Mouse (Mus musculus) layer of hippocampus, adult 11-12 months (tissue): Measurements from ENCODE around the gene Flvcr1.
A peak's percentile ranks its signal among the peaks of the same experiment; 100 is the strongest.

Source experiments
- DNase-seq: peaks from one replicate; pipeline ENCODE4 v3.0.0; 2022; ENCODE audit warnings: low spot score

The Flvcr1 gene

DNA sequence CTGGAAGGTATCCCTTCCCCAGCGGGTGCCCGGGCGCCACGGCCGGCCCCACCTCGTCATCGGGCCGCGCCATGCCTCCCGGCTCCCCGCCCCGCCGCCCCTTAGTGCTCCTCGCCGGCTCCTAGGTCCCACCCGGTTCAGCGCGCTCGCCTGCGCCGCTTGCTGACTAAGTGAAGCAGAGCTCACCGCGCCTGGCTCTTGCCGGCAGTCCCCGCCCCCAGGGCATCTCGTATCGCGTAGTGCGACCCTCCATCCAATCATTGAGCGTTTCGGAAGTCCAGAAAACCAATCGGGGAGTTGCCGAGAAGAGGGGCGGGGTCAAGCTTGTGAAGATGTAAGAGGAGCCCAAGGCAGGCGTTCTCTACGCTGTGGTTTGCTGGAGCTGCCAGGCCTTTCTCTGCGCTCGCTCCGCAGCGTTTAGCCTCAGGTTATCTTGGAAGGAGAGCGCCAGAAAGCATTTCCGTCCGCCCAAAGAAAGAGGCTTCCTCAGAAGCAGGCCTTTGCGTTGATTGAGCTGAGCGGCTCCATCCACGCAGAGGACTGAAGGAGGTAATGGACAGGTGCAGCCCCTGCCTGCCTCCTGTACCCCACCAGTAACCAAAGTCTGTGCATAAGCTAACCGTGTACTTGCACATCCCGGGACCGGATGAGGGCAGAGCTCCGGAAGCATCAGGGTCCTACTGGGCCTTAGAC is at the start of gene Flvcr1:
Gene Flvcr1, minus strand, starts transcription at position 138 of the 693 bp plus-strand sequence.
- DNase-seq = peak; percentile 99

DNA sequence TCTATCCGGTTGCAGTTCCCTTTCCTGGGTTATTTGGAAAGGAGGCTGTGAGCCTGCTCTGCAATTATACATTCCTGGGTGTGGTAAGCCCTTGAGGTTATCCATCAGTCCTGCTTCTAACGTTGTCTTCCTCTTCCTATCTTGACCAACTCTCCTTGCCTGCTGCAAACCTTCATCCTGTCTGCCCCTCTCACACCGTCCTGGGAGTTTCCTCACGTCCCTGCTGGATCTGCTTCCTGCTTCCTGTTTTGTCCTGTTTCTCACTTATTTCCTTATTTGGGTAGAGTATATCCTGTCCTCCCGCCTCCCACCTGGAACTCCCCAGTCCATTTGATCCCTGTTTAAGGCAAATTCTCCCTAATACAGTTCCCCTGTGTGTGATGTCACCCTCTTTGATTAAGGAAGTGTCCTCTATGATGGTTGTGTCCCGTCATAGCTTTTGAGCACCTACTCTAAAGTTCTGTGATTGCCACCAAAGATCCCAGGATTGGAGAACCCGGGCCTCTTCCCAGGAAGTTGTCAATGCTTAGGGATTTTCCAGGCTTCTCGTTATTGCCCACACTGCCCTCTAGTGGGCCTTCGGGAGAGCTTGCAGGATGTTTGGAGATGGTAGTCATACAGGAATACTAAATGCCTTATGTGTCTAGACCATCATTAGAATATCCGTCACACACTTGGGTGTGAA is 49.4 kb upstream of the Flvcr1 start:
- peak; percentile 49 for DNase-seq

DNA sequence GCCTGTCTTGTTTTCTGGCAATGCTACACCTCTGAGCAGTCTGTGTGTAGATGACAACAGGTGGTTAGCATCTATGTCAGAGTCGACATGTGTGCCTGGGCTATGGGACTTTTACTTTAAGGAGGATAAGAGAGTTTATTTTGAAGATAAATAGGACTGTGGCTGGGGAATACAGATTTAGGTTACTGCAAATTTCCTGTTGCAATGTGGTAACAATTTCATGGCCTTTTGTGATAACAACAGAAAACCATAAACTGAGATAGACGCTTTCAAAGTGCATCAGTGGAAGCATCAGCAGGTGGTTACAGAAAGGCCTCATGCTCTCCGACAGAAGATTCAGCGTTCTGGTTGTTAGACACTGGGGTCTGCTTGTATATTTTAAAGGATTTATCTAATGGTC is 47.5 kb upstream of the Flvcr1 start:
- DNase-seq = no peak

DNA sequence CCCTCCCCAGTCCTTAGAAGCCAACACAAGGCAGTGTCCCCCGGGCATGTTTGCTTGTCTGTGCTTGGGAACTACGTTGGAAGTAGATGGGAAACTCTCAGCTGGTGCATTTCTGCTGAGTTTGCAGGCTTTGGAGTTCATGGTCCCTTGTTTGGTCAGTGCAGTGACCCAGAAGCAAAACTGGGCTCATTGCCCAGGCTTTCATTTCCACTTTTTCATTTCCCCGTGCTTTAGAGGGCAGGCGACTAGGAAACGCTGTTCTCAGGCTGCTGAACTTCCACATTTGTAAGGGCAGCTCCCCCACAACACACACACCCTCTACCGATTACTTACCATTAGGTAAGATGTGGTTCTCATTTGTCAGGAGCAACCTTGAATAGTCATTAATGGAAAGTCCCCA is 47.0 kb upstream of the Flvcr1 start:
- peak; percentile 69 for DNase-seq

DNA sequence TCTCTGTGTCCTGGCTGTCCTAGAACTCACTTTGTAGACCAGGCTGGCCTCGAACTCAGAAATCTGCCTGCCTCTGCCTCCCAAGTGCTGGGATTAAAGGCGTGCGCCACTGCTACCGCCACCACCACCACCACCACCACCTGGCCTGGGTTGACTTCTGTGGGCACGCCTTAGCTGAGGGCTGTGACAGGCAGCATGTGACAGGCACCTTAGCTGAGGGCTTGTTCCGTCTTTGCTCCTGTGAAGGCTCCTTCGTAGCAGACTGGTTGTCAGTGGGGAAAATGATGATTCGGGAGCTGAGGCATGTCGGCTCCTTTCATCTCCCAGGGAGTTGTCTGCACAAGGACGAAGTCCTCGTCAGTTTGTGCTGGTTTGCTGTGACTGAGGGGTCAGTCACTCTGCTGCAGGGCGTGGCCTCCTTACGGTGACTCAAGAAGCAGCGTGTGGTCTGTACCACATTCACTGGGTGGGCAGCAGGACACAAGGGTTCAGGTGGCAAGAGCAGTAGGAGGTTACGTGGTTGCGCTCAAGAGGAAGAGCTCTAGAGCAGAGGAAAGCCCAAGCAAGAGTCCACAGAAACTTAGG is 46.5 kb upstream of the Flvcr1 start:
- no peak for DNase-seq

DNA sequence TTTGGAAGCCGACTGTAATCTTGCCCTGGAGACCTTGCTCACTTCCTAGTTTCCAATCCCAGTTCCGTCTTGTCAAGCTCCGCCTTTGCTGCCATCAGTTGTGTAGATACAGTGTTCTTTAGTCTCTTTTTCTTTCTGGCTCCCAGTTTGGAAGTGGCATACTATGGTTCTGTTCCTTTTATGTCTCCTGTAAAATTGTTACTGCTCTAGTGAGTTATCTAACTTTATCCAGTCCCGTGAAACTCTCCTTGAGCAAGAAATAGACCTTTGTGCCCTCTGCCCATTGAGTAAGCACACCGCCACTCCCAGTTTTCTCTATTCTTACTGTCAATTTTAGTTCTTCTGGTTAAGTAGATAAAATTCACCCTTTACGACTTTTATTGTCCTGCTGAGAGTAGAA is 45.7 kb upstream of the Flvcr1 start:
- no peak for DNase-seq

DNA sequence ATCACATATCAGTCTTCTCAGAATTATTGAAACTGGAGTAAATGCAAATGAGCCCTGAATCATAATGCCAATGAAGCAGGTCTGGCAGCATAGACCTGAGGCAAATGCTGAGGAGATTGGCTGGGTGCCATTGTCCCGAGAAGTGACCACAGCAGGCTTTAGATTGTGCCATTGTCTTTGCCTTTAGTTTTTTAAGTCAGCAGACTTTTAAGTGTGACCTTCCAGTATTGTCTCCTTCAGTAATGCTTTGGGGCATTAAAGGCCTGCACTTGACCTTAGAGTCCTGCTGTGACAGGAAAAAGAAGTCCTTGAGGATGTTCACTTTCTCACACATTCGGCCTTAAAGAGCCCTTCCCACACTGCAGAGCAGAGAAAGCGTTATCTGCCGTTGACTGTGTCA is 44.3 kb upstream of the Flvcr1 start:
- DNase-seq = no peak

DNA sequence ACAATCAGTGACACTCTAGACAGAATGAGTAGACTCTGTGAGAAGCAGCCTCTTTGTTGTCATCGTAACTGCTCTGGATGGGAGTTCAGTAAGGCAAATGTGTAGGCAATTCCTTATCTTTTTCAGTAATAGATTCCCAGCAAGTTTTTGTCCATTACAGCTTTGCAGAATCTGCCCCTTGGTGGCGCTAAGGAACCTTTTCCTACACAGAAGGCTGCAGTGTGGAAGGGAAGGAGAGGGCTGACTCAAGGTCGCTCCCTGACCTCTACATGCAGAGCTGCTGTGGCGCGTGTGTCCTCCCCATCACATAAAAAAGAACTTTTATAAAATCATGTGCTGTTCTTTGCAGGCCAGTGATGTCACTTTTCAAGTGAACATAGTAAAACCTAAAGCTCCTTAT is 42.4 kb upstream of the Flvcr1 start:
- DNase-seq = no peak

DNA sequence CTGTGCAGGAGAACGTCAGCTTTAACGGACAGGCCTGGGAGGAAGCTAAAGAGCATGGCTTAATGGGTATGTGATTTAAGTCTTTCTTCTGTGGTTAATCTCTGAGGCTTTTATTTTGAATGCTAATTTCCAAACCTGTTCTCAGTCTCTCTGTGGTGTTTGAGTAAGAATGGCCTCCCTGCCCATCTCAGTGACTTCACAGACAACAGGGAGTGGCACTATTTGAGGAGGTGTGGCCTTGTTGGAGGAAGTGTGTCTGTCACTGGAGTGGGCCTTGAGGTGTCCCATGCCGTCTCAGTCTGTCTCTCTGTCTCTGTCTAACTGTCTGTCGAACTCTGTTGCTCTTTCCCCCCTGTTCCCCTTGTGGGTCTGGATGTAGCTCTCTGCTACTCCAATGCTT is 39.2 kb upstream of the Flvcr1 start:
- no peak for DNase-seq

DNA sequence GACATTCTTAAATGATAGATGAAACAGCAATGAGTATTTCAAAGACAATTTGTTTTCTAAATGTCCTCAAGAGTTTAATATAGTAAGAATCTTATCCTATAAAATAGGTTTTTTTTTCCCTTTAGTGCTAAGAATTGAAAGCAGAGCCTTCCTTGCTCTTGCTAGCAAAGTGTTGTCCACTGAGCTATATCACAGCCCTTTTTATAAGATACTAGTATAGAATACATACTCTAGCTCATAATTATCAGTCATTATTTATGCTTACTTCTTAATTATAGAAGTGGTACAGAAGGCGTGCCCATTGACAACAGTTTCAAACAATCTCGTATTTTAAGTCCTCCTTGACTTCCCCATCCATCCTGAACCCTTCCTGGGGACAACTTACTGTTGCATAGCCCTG is 38.6 kb upstream of the Flvcr1 start:
- no peak for DNase-seq

DNA sequence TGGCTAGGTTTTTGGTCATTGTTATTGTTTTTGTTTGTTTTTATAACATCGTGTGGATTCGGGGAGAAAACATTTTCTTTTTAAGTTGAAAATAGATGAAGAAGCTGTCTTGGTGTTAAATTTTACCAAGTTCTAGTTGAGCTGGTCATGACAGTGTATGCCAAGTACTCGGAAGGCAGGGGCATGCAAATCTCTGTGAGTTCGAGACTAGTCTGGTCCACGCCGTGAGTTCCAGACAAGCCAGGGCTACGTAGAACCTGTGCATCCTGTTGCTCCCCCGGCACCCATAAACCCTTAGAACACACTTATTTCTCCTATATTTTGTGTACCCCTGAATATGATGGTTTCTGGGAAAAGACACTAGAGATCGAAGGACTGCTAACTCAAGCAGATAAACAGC is 37.7 kb upstream of the Flvcr1 start:
- no peak for DNase-seq

DNA sequence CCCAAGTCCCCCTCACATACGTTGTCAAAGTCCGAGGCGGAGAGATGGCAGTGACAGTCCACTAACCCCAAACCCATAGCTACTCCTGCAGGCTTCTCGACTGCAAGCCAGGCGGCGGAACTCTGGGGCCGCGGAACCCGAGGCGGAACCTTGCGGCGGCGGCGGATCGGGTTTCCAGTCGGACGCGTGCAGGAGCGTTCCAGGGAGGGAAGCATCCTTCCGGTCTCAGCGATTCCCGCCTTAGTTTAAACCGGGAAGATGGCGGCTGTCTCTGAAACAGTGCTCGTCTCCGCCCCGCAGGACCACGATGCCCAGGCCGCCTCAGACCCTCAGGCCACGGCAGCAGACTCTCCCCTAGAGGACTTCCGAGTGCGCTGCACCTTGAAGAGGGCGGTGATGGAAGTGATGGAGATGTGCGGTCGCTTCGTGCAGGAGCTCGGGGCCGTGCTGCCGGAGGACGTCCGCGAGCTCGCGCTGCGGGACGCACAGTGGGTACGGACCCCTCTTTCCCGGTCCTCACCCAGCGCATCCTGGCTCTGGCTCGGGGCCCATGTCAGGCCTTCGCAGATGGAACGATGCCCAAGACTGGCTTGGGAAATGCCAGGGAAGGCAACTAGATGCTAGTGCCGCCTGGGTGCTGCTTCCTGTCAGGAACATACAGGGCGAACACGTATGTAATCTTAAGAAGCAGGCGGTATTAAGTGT is 37.0 kb upstream of the Flvcr1 start, which contains the start of the genes Tatdn3 and Nsl1:
Gene Tatdn3, minus strand, starts transcription at position 152 of the 705 bp plus-strand sequence.
Gene Nsl1, plus strand, starts transcription at position 232 of the 705 bp plus-strand sequence.
- DNase-seq = peak; percentile 83

DNA sequence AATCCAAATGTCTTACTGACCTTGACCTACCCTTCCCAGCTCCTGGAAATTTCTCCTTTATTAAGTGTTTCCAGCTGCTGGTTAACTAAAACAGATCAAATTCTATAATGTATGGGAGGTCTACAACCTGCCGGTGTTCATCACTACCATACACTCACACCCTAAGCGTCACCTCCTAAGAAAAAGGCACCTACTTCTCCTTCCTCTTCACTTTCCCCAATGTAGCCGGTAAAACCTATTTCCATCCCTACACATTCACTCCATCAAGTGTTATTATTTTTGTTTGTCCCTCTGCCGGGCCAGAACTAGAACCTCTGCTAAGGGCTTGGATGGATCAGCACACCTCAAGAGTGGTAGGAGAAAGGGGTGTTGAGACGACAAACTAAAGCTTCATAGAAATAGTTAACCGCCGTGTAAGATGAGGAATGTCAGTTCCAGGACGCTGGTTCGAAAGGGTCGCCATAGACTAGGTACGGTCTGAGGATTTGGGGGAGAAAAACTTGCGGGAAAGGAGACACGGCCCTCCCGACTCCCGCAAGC is 36.4 kb upstream of the Flvcr1 start:
- DNase-seq = no peak

DNA sequence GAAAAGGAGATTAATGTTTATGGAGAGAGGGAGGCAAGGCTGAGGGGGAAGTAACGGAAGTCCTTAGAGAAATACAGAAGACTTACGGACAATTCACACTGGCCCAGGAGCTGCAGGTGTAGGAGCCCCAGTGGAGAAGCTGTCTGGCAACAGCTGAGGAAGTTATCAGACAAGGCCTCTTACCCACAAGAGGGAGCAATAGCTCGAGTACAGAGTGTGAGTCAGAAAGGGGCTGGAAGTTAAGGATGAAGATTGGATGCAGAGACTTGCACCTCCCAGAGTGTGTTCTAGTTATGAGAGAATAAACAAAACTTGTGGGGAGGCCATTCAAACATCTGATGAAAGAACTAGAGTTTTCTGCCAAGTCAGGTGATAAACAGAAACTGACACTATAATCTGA is 31.5 kb upstream of the Flvcr1 start:
- DNase-seq = no peak

DNA sequence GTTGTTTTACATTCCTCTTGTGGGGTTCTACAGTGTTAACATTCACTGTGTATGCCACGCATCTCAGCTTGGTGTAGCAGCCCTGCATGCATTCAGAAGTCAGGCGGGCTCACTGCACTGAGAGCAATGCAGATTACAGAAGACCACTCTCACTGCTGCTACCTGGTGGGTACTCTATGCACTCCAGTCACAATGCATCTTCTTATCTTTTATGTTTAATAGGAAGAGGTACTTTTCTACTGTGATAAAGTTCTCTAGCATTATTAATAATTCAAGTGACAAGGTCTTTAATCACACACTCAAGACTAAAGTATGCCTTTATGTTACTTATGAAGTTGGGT is 29.5 kb upstream of the Flvcr1 start:
- no peak for DNase-seq

DNA sequence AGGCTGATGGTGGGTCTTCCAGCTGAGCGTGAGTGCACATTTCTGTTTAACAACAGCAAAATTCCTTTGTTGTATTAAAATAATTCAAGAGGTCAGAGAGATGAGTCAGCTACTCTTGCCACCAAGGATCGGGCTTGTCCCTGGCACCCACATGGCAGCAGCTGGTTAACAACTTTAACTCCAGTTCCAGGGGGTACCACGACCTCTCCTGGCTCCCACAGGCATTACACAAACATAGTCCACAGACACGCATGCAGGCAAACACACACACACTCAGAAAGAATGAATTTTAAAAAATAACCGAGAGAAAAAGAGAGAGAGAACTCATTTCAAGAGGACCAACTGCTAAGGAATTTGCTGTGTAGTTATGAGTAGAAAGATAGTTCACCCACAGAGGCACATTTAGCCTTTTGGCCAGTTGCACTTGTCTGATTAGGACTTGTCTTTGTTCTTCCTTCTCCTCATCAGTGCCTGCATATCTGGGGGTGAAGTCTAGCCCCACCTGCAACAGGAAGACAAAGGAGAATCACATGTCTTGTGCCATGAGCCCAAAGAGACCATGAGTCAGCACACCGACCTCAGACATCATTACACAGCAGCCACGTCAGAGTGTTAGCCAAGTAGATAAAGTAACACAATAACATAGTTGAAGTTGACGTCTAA is 29.0 kb upstream of the Flvcr1 start:
- no peak for DNase-seq

DNA sequence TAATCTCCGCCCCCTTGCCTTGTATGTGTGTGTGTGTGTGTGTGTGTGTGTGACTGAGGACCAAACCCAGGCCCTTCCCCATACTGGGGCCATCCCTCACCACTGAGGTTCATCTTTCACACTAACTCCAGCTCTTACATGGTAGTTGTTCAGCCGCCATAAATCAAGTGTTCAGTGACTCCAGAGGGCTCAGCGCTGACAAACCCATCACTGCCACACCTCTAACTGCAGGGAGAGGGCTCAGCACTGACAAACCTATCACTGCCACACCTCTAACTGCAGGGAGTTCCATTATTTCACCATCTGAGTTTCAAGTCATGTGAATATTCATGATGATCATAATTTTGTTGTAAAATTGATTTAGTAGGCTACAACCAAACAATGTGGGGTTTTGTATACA is 27.6 kb upstream of the Flvcr1 start:
- no peak for DNase-seq

DNA sequence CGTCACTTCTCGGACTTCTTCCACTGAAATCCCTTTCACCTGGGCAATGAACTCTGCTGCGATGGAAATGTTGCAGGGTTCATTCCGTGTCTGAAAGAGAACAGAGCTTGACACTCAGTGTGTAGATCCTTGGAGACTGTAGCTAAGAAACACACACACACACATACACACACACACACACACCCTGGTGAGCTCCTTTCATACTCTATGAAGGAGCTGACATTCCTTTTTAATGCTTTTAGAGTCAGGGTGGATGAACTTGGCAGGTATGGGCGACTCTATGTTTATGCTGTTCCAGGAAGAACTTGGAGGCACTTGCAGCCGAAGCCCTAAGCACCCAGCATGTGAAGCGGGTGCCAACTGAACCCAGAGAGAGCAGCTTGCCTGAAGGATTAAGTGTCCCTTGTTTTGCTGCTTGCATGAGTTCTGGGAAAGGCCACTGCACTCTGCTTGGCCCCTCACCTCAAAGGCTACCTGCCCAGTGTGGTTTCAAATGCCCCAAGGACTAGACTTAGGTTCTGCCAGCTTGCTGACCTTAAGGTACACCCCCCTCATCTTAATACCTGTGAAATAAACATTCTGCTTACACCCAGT is 20.4 kb upstream of the Flvcr1 start:
- no peak for DNase-seq

DNA sequence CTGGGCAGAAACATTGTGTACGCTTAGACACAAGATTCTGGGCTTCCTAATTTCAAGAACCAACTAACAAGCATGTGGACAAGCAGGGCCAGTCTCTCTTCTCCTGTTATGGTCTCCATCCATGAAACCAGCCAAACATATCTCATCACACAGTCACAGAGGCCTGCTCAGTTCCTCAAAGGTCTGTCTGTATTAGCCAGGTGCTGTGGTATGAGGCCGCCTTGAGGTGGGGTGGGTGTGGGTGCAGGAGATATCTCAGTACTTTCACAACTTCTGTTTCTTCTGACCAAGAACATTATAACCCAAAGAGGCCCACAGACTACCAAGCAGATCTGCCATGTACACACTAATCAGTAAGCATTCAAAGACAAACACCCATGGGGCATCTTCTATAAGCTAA is 19.3 kb upstream of the Flvcr1 start:
- no peak for DNase-seq

DNA sequence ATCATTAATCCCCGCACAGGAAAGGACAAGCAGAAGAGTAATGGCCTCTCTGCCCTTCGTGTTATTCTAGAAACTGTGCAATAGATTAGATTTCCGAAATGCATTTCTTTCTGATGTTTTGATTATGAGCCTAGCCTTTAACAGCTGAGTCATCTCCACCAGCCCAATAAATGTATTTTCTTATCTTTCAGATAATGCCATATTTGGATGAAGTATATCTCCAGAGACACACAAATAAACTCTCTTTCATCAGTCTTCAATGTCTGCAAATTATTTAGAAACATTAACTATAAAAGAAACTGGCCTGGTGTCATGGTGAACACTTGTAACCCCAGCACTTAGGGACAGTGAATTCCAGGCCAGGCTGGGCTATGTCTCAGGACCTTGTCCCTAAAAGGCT is 16.7 kb upstream of the Flvcr1 start:
- no peak for DNase-seq

DNA sequence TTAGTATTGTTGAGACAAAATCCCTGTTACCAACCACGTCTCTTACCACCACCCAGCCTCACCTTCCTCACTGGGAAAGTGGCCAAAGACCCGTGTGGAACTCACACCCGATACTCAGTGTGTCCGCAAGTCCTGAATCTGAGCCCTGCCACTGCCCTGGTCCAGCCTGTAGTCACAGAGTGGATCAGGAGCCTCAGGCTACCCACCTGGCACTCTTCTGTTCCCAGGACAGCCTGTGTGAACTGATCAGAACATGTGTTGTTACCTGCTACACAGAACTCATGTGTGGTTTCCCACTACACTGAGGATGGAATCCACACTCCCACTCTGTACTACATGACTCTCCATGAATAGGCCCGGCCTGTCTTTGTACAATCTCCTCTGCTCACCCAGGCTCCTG is 16.1 kb upstream of the Flvcr1 start:
- DNase-seq = no peak

DNA sequence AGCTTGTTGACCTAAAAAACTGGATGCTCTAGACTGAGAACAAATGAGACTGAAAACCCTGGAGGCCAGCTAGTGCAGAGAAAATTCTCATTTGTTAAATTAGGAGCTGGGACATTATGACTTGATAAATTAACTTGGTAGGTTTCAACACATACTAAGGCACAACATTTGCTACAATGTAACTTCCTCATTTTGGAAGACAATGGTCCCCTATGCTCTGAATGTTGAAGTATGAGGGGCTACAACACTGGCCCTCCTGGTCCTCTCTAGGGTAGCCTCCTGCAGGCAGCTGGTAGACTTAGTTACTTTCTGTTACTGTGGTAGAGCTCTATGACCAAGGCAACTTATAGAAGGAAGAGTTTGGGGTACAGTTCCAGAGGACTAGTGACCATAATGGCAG is 15.4 kb upstream of the Flvcr1 start:
- no peak for DNase-seq
